Comparison of ENCODE assay signal across 8 mouse cellular contexts in genomic region chr3:148986296-148986893, GRCm38 (mm10). TPM values are rescaled to one million over a fixed set of nuclear protein-coding genes. Genes with fewer than 3 reads are reported as not detected.
DNase-seq lines count a peak whose midpoint lies in the region; ATAC-seq and TF ChIP-seq lines count a peak whose summit lies in the region.

No protein-coding gene starts in this region.

- peak overlapping the region; percentile 71 for H3K4me2 ChIP-seq in forebrain, postnatal 0 days (ENCODE audit: low read depth)
- H3K4me2 ChIP-seq in liver, embryonic 12.5 days: peak overlapping the region; percentile 92

- no peak for ATAC-seq in forebrain, postnatal 0 days
- ATAC-seq in liver, embryonic 12.5 days: no peak
- ATAC-seq in inflammation-experienced regulatory T-cells, adult 6 months: no peak

- TF ChIP-seq POLR2A in testis, adult 2 months (IDR thresholded peaks at IDR 0.05; ENCODE audit: control insufficient read depth, low read depth, low read length): no peak

- no peak overlapping the region for H3K27ac ChIP-seq in testis, adult 2 months (ENCODE audit: control insufficient read depth, insufficient read depth, low read depth, low read length)
- peak overlapping the region; percentile 91 for H3K27ac ChIP-seq in forebrain, postnatal 0 days (ENCODE audit: low read depth, low read length)
- H3K27ac ChIP-seq in liver, embryonic 12.5 days: no peak overlapping the region

- peak overlapping the region; percentile 12 for H3K4me3 ChIP-seq in testis, adult 2 months (ENCODE audit: control insufficient read depth, low read depth, low read length)
- peak overlapping the region; percentile 79 for H3K4me3 ChIP-seq in forebrain, postnatal 0 days (ENCODE audit: low read depth, low read length)
- H3K4me3 ChIP-seq in liver, embryonic 12.5 days: peak overlapping the region; percentile 71

- no peaks in the 10 kb centered on the region for H3K9me3 ChIP-seq in forebrain, postnatal 0 days (ENCODE audit: low read length)
- H3K9me3 ChIP-seq in liver, embryonic 12.5 days (replicated peaks): no peaks in the 10 kb centered on the region

- H3K36me3 ChIP-seq in testis, adult 2 months (ENCODE audit: control insufficient read depth, insufficient read depth, low read length): no peaks in the 10 kb centered on the region
- no peaks in the 10 kb centered on the region for H3K36me3 ChIP-seq in forebrain, postnatal 0 days (ENCODE audit: insufficient read depth)
- H3K36me3 ChIP-seq in liver, embryonic 12.5 days: no peaks in the 10 kb centered on the region

- WGBS in forebrain, postnatal 0 days: 4% methylated on average over 17 of the region's 17 CpGs
- 11% methylated on average over 17 of the region's 17 CpGs for WGBS in liver, embryonic 12.5 days (ENCODE audit: insufficient replicate concordance)

- H3K9ac ChIP-seq in forebrain, postnatal 0 days: peak overlapping the region; percentile 90
- peak overlapping the region; percentile 71; the same call in 1 of the 2 replicates for H3K9ac ChIP-seq in liver, embryonic 12.5 days

- H3K27me3 ChIP-seq in testis, adult 2 months (ENCODE audit: control insufficient read depth, insufficient read depth, low read length): no peaks in the 10 kb centered on the region
- H3K27me3 ChIP-seq in forebrain, postnatal 0 days (ENCODE audit: insufficient read depth, low read length): no peaks in the 10 kb centered on the region; the same call in 1 of the 2 replicates
- peaks cover 53% of the 10 kb centered on the region for H3K27me3 ChIP-seq in liver, embryonic 12.5 days (replicated peaks)

- DNase-seq in testis, postnatal 10 days (ENCODE audit: low spot score): no peak
- peak; percentile 56 for DNase-seq in forebrain, postnatal 0 days
- no peak for DNase-seq in left cerebral cortex, adult 11 months (ENCODE audit: low spot score)
- no peak for DNase-seq in urinary bladder, postnatal 10 days (ENCODE audit: low spot score)
- no peak for DNase-seq in cerebellum, adult 9-11 months

- TF ChIP-seq CTCF in testis, adult 2 months (IDR thresholded peaks at IDR 0.05; ENCODE audit: control insufficient read depth, insufficient read depth, insufficient replicate concordance, low read depth, low read length): no peak
- TF ChIP-seq CTCF in forebrain, postnatal 0 days (IDR thresholded peaks at IDR 0.05; ENCODE audit: low read depth): no peak

- H3K4me1 ChIP-seq in testis, adult 2 months (ENCODE audit: control insufficient read depth, insufficient read depth, low read length): peaks cover 33% of the 10 kb centered on the region
- H3K4me1 ChIP-seq in forebrain, postnatal 0 days (ENCODE audit: insufficient read depth): peaks cover 6% of the 10 kb centered on the region
- peaks cover 51% of the 10 kb centered on the region for H3K4me1 ChIP-seq in liver, embryonic 12.5 days

RNA-seq across cellular contexts. Expression of gene Adgrl2, which starts 4.0 kb away (rescaled TPM):
- polyA plus RNA-seq in testis, adult 2 months (2012; rRNA removed): 12.9 and 13.2 TPM in 2 replicates
- total RNA-seq in forebrain, postnatal 0 days (2014; rRNA removed): 100 and 116 TPM in 2 replicates
- 66.3 and 73.6 TPM in 2 replicates for polyA plus RNA-seq in forebrain, postnatal 0 days (2015; fragmentation: Nextera tagmentation; extraction: Ambion mirVana)
- polyA plus RNA-seq in liver, embryonic 12.5 days (2016; fragmentation: Nextera tagmentation; extraction: Ambion mirVana): 11.5 and 13.3 TPM in 2 replicates
- polyA plus RNA-seq in inflammation-experienced regulatory T-cells, adult 6 months (2017; shearing (Covaris generic)): under 1 TPM in 1 of 3 experiments, not detected in 2; 0.17 TPM

Comparison
In these comparisons a context has a peak if more than half of its experiments do, and no peak if none do; other contexts are left out.
1. H3K4me3 ChIP-seq: peak in every context shown above with its lines; median percentile 79 in forebrain, postnatal 0 days; 71 in liver, embryonic 12.5 days; 12 in testis, adult 2 months.
2. RNA of gene Adgrl2, which starts 4.0 kb away (polyA plus RNA-seq): 66.3 to 73.6 TPM in forebrain, postnatal 0 days, 11.5 to 13.3 TPM in liver, embryonic 12.5 days and 12.9 to 13.2 TPM in testis, adult 2 months; 0.17 TPM in inflammation-experienced regulatory T-cells, adult 6 months; every median in the first group is over 10 times any median in the second.